Mouse (Mus musculus) CH12.LX (cell line): ENCODE measurements around the gene Cyp1b1.

Experiments used
- CHD1 ChIP-seq: IDR thresholded peaks from 2 replicates; pipeline ENCODE4 v1.6.1; 2012; ENCODE audit warnings: low read depth, low read length, improper control_type of control experiment, inconsistent platforms
- CHD2 ChIP-seq: IDR thresholded peaks from 2 replicates; pipeline ENCODE4 v1.6.1; 2011; ENCODE audit warnings: low read length, improper control_type of control experiment
- CTCF ChIP-seq, 2 experiments: IDR thresholded peaks in 1 of 2; conservative IDR thresholded peaks in 1 of 2; 2 replicates each; pipeline ENCODE4 v1.5.1; 2011 to 2012; ENCODE audit warnings: low read depth in 2 of 2, low read length in 2 of 2, improper control_type of control experiment in 1 of 2, inconsistent platforms in 1 of 2, mild to moderate bottlenecking in 1 of 2, moderate library complexity in 1 of 2
- E2F4 ChIP-seq: IDR thresholded peaks from 2 replicates; pipeline ENCODE4 v1.6.1; 2011; ENCODE audit warnings: low read depth, low read length, improper control_type of control experiment; ENCODE audit not compliant: insufficient replicate concordance
- ELF1 ChIP-seq: IDR thresholded peaks from 2 replicates; pipeline ENCODE4 v1.6.1; 2014; ENCODE audit warnings: low read depth, mild to moderate bottlenecking, inconsistent platforms, low read length, improper control_type of control experiment
- ETS1 ChIP-seq: conservative IDR thresholded peaks from 2 replicates; pipeline ENCODE4 v1.6.1; 2012; ENCODE audit warnings: low read depth, mild to moderate bottlenecking, inconsistent platforms, low read length, improper control_type of control experiment, moderate library complexity
- GABPA ChIP-seq: IDR thresholded peaks from 2 replicates; pipeline ENCODE4 v1.6.1; 2012; ENCODE audit warnings: low read depth, low read length, improper control_type of control experiment, inconsistent platforms; ENCODE audit not compliant: insufficient replicate concordance
- HCFC1 ChIP-seq: IDR thresholded peaks from 2 replicates; pipeline ENCODE4 v1.6.1; 2012; ENCODE audit warnings: low read depth, mild to moderate bottlenecking, inconsistent platforms, low read length, improper control_type of control experiment
- MXI1 ChIP-seq: IDR thresholded peaks from 2 replicates; pipeline ENCODE4 v1.6.1; 2011; ENCODE audit warnings: mild to moderate bottlenecking, low read depth, low read length, improper control_type of control experiment
- NELFE ChIP-seq: IDR thresholded peaks from 2 replicates; pipeline ENCODE4 v1.6.1; 2011; ENCODE audit warnings: low read depth, low read length, improper control_type of control experiment
- POLR2A ChIP-seq: IDR thresholded peaks from 2 replicates; pipeline ENCODE4 v1.6.1; 2011; ENCODE audit warnings: low read depth, mild to moderate bottlenecking, improper control_type of control experiment, low read length
- POLR2AphosphoS2 ChIP-seq: IDR thresholded peaks from 2 replicates; pipeline ENCODE4 v1.6.1; 2011; ENCODE audit warnings: low read depth, low read length, improper control_type of control experiment
- RAD21 ChIP-seq: IDR thresholded peaks from 2 replicates; pipeline ENCODE4 v1.6.1; 2011; ENCODE audit warnings: low read depth, mild to moderate bottlenecking, low read length, improper control_type of control experiment, moderate library complexity
- USF1 ChIP-seq: IDR thresholded peaks from 2 replicates; pipeline ENCODE4 v1.6.1; 2014; ENCODE audit warnings: low read depth, mild to moderate bottlenecking, inconsistent platforms, low read length, improper control_type of control experiment

DNA sequence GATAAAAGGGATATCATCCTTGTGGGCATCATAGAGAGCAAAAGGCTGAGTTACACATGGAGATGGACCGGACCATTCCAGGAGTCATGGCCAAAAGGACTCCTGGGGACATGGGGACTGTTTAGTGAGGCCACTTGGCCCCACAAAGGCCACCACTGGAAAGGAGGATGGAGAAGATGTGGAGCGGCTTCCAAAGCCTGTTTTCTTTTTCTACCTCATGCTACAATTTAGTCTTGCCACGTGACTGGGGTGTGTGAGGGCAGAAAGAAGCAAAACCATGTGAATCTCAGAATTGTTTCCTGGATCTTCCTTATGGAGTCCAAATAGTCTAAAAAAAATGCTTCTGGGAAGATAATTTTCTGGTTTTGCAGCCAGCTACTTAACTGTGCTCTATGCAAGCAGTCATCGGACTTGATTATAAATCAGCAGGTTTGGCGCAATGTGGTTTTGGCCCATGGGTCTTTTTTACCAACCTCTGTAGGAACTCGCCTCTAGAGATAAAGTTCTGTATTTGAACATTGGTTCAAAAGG is 36.9 kb upstream of the Cyp1b1 start:
- TF ChIP-seq ELF1 (no peak), CTCF (conservative IDR thresholded peaks at IDR 0.05 in 1 of 2, IDR thresholded peaks at IDR 0.05 in 1 of 2; ENCODE audit: low read depth in 2 of 2, low read length in 2 of 2) (no peak), NELFE (no peak), CHD1 (no peak), RAD21 (no peak), USF1 (no peak), HCFC1 (no peak), MXI1 (no peak), GABPA (no peak), POLR2AphosphoS2 (no peak), ETS1 (no peak), E2F4 (no peak), CHD2 (no peak), POLR2A (no peak)
